Mouse (Mus musculus): ENCODE measurements around the gene Pld6. TPM values are rescaled to one million over a fixed set of nuclear protein-coding genes. Genes with fewer than 3 reads are reported as not detected.

Gene Pld6
- polyA plus RNA-seq, 1 experiment from 2014 or later: 1.6 TPM

DNA sequence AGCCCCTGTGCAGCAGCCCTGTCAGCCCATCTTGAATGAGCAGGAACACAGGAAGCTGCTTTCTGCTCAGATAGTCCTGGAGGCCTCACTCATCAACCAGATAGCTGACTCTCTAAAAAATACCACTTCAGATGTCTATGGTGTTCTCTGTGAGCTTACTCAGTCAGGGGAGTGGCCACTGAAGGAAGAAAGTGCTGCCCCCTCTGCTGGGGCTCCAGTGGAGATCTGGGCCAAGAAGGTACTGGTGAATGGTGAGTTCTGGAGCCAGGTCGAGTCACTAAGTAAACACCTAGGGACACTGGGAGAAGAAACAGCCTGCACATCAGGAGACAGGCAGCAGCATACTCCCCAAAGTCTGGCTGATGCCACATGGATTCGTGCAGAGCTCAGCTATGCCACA, 27.8 kb downstream of the Pld6 start:
- Histone ChIP-seq H3K36me3 (ENCODE audit: control insufficient read depth, insufficient read depth, low read length) (peaks cover 99% of the 10 kb centered on the region), H3K9ac (ENCODE audit: low read length) (no peak overlapping the region), H3K27me3 (ENCODE audit: control insufficient read depth, insufficient read depth, low read length) (no peaks in the 10 kb centered on the region), H3K4me2 (ENCODE audit: low read length) (0 out of 2 replicates have a peak overlapping the region, but pooled peaks have one; percentile 3), H3K27ac (replicated peaks in 1 of 2; ENCODE audit: control insufficient read depth in 1 of 2, insufficient read depth in 1 of 2, low read depth in 2 of 2, low read length in 2 of 2) (peak overlapping the region; percentile 70 to 73), H3K4me3 (ENCODE audit: control insufficient read depth in 1 of 2, insufficient read depth in 1 of 2, low read depth in 1 of 2, low read length in 2 of 2) (no peak overlapping the region), H3K9me3 (ENCODE audit: control insufficient read depth, low read length) (no peaks in the 10 kb centered on the region), H3K4me1 (ENCODE audit: control insufficient read depth in 2 of 2, insufficient read depth in 2 of 2, low read length in 2 of 2) (peaks cover 20 to 27% of the 10 kb centered on the region in 2 experiments)
- WGBS: 77% methylated on average over 2 of the region's 2 CpGs
- 0 out of 2 replicates have a peak, but pooled peaks have one; percentile 14 for ATAC-seq (ENCODE audit: insufficient number of reproducible peaks, insufficient read depth, low FRiP score, low read depth)

DNA sequence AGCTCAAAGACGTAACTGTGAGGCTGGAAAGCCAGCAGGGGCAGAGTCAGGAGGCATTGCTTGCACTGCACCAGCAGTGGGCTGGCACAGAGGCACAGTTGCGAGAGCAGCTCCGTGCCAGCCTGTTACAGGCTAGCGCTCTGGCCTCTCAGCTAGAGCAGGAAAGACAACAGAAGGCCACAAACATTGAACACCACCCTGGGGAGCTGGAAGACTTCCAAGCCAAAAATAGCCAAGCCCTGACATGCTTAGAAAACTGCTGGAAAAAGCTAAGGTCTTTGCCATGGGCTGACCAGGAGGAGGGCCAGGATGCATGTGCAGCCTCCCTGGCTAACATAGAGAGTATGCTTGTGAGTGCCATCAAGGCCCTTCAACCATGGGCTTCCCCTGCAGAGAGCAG, 28.3 kb downstream of the Pld6 start:
- Histone ChIP-seq H3K36me3 (ENCODE audit: control insufficient read depth, insufficient read depth, low read length) (peaks cover 99% of the 10 kb centered on the region), H3K27ac (replicated peaks in 1 of 2; ENCODE audit: control insufficient read depth in 1 of 2, insufficient read depth in 1 of 2, low read depth in 2 of 2, low read length in 2 of 2) (peak overlapping the region; percentile 70 to 73), H3K4me3 (ENCODE audit: control insufficient read depth in 1 of 2, insufficient read depth in 1 of 2, low read depth in 1 of 2, low read length in 2 of 2) (no peak overlapping the region), H3K4me1 (ENCODE audit: control insufficient read depth in 2 of 2, insufficient read depth in 2 of 2, low read length in 2 of 2) (peaks cover 20 to 27% of the 10 kb centered on the region in 2 experiments), H3K4me2 (ENCODE audit: low read length) (peak overlapping the region; percentile 37), H3K9me3 (ENCODE audit: control insufficient read depth, low read length) (no peaks in the 10 kb centered on the region), H3K9ac (ENCODE audit: low read length) (peak overlapping the region; percentile 14; the same call in 1 of the 2 replicates), H3K27me3 (ENCODE audit: control insufficient read depth, insufficient read depth, low read length) (no peaks in the 10 kb centered on the region)
- ATAC-seq (ENCODE audit: insufficient number of reproducible peaks, insufficient read depth, low FRiP score, low read depth): peak; percentile 36; the same call in 1 of the 2 replicates
- WGBS: 16% methylated on average over 4 of the region's 4 CpGs

DNA sequence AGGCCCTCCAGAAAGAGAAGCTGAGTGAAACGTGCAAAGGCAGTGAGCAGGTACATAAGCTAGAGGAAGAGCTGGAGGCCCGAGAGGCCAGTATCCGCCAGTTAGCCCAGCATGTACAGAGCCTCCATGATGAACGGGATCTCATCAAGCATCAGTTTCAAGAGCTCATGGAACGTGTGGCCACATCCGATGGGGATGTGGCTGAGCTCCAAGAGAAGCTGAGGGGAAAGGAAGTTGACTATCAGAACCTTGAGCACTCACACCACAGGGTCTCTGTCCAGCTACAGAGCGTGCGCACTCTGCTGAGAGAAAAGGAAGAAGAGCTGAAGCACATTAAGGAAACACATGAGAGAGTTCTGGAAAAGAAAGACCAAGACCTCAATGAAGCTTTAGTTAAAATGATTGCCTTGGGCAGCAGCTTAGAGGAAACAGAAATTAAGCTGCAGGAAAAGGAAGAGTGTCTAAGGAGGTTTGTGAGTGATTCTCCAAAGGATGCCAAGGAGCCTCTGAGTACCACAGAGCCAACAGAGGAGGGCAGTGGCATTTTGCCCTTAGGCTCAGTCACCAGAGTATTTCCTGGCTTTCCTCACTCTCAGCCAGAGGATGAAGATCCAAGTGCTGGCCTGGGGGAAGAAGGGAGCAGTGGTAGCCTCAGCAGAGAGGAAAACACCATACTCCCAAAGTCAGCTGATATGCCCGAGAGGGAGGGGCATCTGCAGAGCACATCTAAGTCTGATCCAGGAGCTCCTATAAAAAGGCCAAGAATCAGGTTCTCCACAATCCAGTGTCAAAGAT, 29.1 kb downstream of the Pld6 start:
- no peak overlapping the region for H3K4me3 ChIP-seq (ENCODE audit: control insufficient read depth in 1 of 2, insufficient read depth in 1 of 2, low read depth in 1 of 2, low read length in 2 of 2)
- peak overlapping the region; percentile 14; the same call in 1 of the 2 replicates for H3K9ac ChIP-seq (ENCODE audit: low read length)
- ATAC-seq (ENCODE audit: insufficient number of reproducible peaks, insufficient read depth, low FRiP score, low read depth): no peak
- no peaks in the 10 kb centered on the region for H3K27me3 ChIP-seq (ENCODE audit: control insufficient read depth, insufficient read depth, low read length)
- H3K4me2 ChIP-seq (ENCODE audit: low read length): peak overlapping the region; percentile 37; the same call in 1 of the 2 replicates
- H3K4me1 ChIP-seq (ENCODE audit: control insufficient read depth in 2 of 2, insufficient read depth in 2 of 2, low read length in 2 of 2): peaks cover 20 to 27% of the 10 kb centered on the region in 2 experiments
- WGBS: 67% methylated on average over 9 of the region's 9 CpGs
- H3K36me3 ChIP-seq (ENCODE audit: control insufficient read depth, insufficient read depth, low read length): peaks cover 99% of the 10 kb centered on the region
- H3K9me3 ChIP-seq (ENCODE audit: control insufficient read depth, low read length): no peaks in the 10 kb centered on the region
- peak overlapping the region; percentile 63 to 73; a peak in 3 of 4 replicates for H3K27ac ChIP-seq (replicated peaks in 1 of 2; ENCODE audit: control insufficient read depth in 1 of 2, insufficient read depth in 1 of 2, low read depth in 2 of 2, low read length in 2 of 2)

DNA sequence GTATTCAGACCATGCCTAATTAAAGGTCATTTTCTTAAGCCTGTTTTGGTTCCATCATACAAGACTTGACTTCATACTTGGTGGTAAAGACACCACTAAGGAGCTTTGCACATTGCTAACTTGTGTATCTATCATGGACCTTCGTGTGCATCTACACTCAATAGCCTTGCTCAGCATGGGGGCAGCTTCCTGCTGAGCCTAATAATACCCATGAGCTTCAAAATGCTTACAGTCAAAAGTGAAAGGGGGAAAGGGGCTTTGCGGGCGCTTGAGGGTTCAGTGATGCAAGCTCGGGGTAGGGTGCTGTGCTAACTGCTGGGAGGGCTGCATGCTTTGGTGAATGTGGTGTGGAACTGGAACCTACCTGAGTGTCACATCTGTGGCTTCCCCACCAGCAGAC, 31.1 kb downstream of the Pld6 start:
- no peak for ATAC-seq (ENCODE audit: insufficient number of reproducible peaks, insufficient read depth, low FRiP score, low read depth)

GRCm38 (mm10) chr11:59754504-59754903, 32.9 kb downstream of the Pld6 start:
- peaks cover 99% of the 10 kb centered on the region for H3K36me3 ChIP-seq (ENCODE audit: control insufficient read depth, insufficient read depth, low read length)
- H3K9me3 ChIP-seq (ENCODE audit: control insufficient read depth, low read length): no peaks in the 10 kb centered on the region
- no peak overlapping the region for H3K4me2 ChIP-seq (ENCODE audit: low read length)
- no peaks in the 10 kb centered on the region for H3K27me3 ChIP-seq (ENCODE audit: control insufficient read depth, insufficient read depth, low read length)
- H3K27ac ChIP-seq (replicated peaks in 1 of 2; ENCODE audit: control insufficient read depth in 1 of 2, insufficient read depth in 1 of 2, low read depth in 2 of 2, low read length in 2 of 2): no peak overlapping the region
- no peak overlapping the region for H3K4me3 ChIP-seq (ENCODE audit: control insufficient read depth in 1 of 2, insufficient read depth in 1 of 2, low read depth in 1 of 2, low read length in 2 of 2)
- ATAC-seq (ENCODE audit: insufficient number of reproducible peaks, insufficient read depth, low FRiP score, low read depth): no peak
- 88% methylated on average over 6 of the region's 6 CpGs for WGBS
- no peak overlapping the region for H3K9ac ChIP-seq (ENCODE audit: low read length)
- peaks cover 16 to 22% of the 10 kb centered on the region in 2 experiments for H3K4me1 ChIP-seq (ENCODE audit: control insufficient read depth in 2 of 2, insufficient read depth in 2 of 2, low read length in 2 of 2)

More for the DNA sequence above, 31.1 kb downstream of the Pld6 start:
- H3K4me3 ChIP-seq (ENCODE audit: control insufficient read depth in 1 of 2, insufficient read depth in 1 of 2, low read depth in 1 of 2, low read length in 2 of 2): no peak overlapping the region
- no peak overlapping the region for H3K4me2 ChIP-seq (ENCODE audit: low read length)
- H3K27me3 ChIP-seq (ENCODE audit: control insufficient read depth, insufficient read depth, low read length): no peaks in the 10 kb centered on the region
- no peak overlapping the region for H3K27ac ChIP-seq (replicated peaks in 1 of 2; ENCODE audit: control insufficient read depth in 1 of 2, insufficient read depth in 1 of 2, low read depth in 2 of 2, low read length in 2 of 2)
- H3K9ac ChIP-seq (ENCODE audit: low read length): no peak overlapping the region
- H3K4me1 ChIP-seq (ENCODE audit: control insufficient read depth in 2 of 2, insufficient read depth in 2 of 2, low read length in 2 of 2): peaks cover 20 to 27% of the 10 kb centered on the region in 2 experiments
- peaks cover 99% of the 10 kb centered on the region for H3K36me3 ChIP-seq (ENCODE audit: control insufficient read depth, insufficient read depth, low read length)
- no peaks in the 10 kb centered on the region for H3K9me3 ChIP-seq (ENCODE audit: control insufficient read depth, low read length)
- WGBS: 85% methylated on average over 4 of the region's 4 CpGs

DNA sequence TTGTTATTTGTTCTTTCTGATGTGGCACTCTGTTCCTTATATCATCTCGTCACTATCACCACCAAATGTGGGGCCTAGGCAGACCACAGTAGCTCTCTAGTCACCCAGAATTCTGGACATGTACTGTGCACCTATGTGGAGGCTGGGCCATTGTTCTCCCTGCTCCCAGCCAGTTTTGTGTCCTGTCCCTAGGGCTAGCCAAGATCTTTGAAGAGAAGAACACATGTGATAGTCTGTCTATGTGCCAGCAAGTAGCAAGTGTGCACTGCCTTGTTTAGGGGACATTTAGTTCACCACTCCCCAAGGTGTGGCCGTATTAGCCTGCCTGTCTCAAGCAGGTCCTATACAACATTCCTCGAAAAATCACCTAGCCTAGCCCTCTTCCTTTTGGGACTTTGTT, 38.4 kb downstream of the Pld6 start:
- H3K4me1 ChIP-seq (ENCODE audit: control insufficient read depth in 2 of 2, insufficient read depth in 2 of 2, low read length in 2 of 2): no peaks in the 10 kb centered on the region

GRCm38 (mm10) chr11:59746614-59747013, 40.8 kb downstream of the Pld6 start:
- Histone ChIP-seq H3K4me1 (ENCODE audit: control insufficient read depth in 2 of 2, insufficient read depth in 2 of 2, low read length in 2 of 2) (no peaks in the 10 kb centered on the region), H3K36me3 (ENCODE audit: control insufficient read depth, insufficient read depth, low read length) (peaks cover 82% of the 10 kb centered on the region)
- no peak for ATAC-seq (ENCODE audit: insufficient number of reproducible peaks, insufficient read depth, low FRiP score, low read depth)

More for the DNA sequence above, 38.4 kb downstream of the Pld6 start:
- Histone ChIP-seq H3K27me3 (ENCODE audit: control insufficient read depth, insufficient read depth, low read length) (no peaks in the 10 kb centered on the region), H3K4me3 (ENCODE audit: control insufficient read depth in 1 of 2, insufficient read depth in 1 of 2, low read depth in 1 of 2, low read length in 2 of 2) (no peak overlapping the region), H3K36me3 (ENCODE audit: control insufficient read depth, insufficient read depth, low read length) (peaks cover 82% of the 10 kb centered on the region), H3K27ac (replicated peaks in 1 of 2; ENCODE audit: control insufficient read depth in 1 of 2, insufficient read depth in 1 of 2, low read depth in 2 of 2, low read length in 2 of 2) (no peak overlapping the region), H3K4me2 (ENCODE audit: low read length) (no peak overlapping the region), H3K9ac (ENCODE audit: low read length) (no peak overlapping the region), H3K9me3 (ENCODE audit: control insufficient read depth, low read length) (no peaks in the 10 kb centered on the region)
- no peak for ATAC-seq (ENCODE audit: insufficient number of reproducible peaks, insufficient read depth, low FRiP score, low read depth)
- WGBS: 88% methylated on average over 3 of the region's 3 CpGs

More at GRCm38 (mm10) chr11:59746614-59747013, 40.8 kb downstream of the Pld6 start:
- Histone ChIP-seq H3K27me3 (ENCODE audit: control insufficient read depth, insufficient read depth, low read length) (no peaks in the 10 kb centered on the region), H3K4me3 (ENCODE audit: control insufficient read depth in 1 of 2, insufficient read depth in 1 of 2, low read depth in 1 of 2, low read length in 2 of 2) (no peak overlapping the region), H3K9me3 (ENCODE audit: control insufficient read depth, low read length) (no peaks in the 10 kb centered on the region), H3K27ac (replicated peaks in 1 of 2; ENCODE audit: control insufficient read depth in 1 of 2, insufficient read depth in 1 of 2, low read depth in 2 of 2, low read length in 2 of 2) (no peak overlapping the region), H3K9ac (ENCODE audit: low read length) (no peak overlapping the region), H3K4me2 (ENCODE audit: low read length) (no peak overlapping the region)
- 79% methylated on average over 2 of the region's 2 CpGs for whole genome bisulfite sequencing

All from heart, embryonic 14.5 days (tissue).